Mouse (Mus musculus) midbrain, embryonic 15.5 days (tissue): ENCODE results near the gene Ndufs3. TPM values are rescaled to one million over a fixed set of nuclear protein-coding genes. Genes with fewer than 3 reads are reported as not detected.
"Not testable (repeated sequence)": the region's sequence is repeated elsewhere in the genome, so short reads cannot be mapped to it uniquely, and the experiment has no call there.

Experiments
- ATAC-seq: fragments of 200-750 bp; cut with Nextera tagmentation; replicated peaks from 2 replicates; pipeline ENCODE4 v1.8.0; 2017; ENCODE audit warnings: moderate TSS enrichment
- H3K27ac ChIP-seq: fragments of 300-500 bp; sonication (generic); 2 replicates; pipeline ENCODE4 v1.5.1; 2015; ENCODE audit warnings: mild to moderate bottlenecking, inconsistent platforms
- H3K27me3 ChIP-seq: fragments of 300-500 bp; sonication (generic); replicated peaks from 2 replicates; pipeline ENCODE4 v1.6.1; 2015; ENCODE audit warnings: inconsistent platforms
- H3K36me3 ChIP-seq: fragments of 300-500 bp; sonication (generic); replicated peaks from 2 replicates; pipeline ENCODE4 v1.6.1; 2015; ENCODE audit warnings: inconsistent platforms
- H3K4me1 ChIP-seq: fragments of 300-500 bp; sonication (generic); 2 replicates; pipeline ENCODE4 v1.6.1; 2015; ENCODE audit warnings: inconsistent platforms
- H3K4me2 ChIP-seq: fragments of 300-500 bp; sonication (generic); 2 replicates; pipeline ENCODE4 v1.6.1; 2015; ENCODE audit warnings: inconsistent platforms, mild to moderate bottlenecking, moderate library complexity
- H3K4me3 ChIP-seq: fragments of 300-500 bp; sonication (generic); 2 replicates; pipeline ENCODE4 v1.5.1; 2015; ENCODE audit warnings: mild to moderate bottlenecking, inconsistent platforms
- H3K9ac ChIP-seq: fragments of 300-500 bp; sonication (generic); 2 replicates; pipeline ENCODE4 v1.6.1; 2015; ENCODE audit warnings: mild to moderate bottlenecking, inconsistent platforms
- H3K9me3 ChIP-seq: fragments of 300-500 bp; sonication (generic); 2 replicates; pipeline ENCODE4 v1.6.1; 2016; ENCODE audit warnings: inconsistent platforms
- WGBS: fragments of 180-500 bp; shearing (Covaris S2); methylation state at CpG from one replicate; pipeline ENCODE4 v1.1.7; 2015; ENCODE audit warnings: mixed read lengths; 5-methylcytosine and 5-hydroxymethylcytosine counted together
- polyA plus RNA-seq: library from polyadenylated mRNA; unstranded; fragments of >200 nt; fragmentation: Nextera tagmentation; extraction: Ambion mirVana; gene quantifications from 2 replicates; pipeline ENCODE4 v1.2.1, GENCODE M21; 2015

Ndufs3 gene
- polyA plus RNA-seq, 1 experiment from 2014 or later, result 202 TPM

GRCm38 (mm10) chr2:90921178-90921577 is 16.6 kb upstream of the Ndufs3 start:
- Histone ChIP-seq H3K36me3 (no peaks in the 10 kb centered on the region), H3K27ac (no peak overlapping the region), H3K9ac (no peak overlapping the region), H3K4me1 (peaks cover 14% of the 10 kb centered on the region), H3K9me3 (no peaks in the 10 kb centered on the region), H3K27me3 (no peaks in the 10 kb centered on the region), H3K4me3 (no peak overlapping the region), H3K4me2 (no peak overlapping the region)
- WGBS, result 95% methylated on average over 1 of the region's 1 CpGs
- no peak for ATAC-seq

- peak overlapping the region; percentile 95 for H3K9ac ChIP-seq
- peak overlapping the region; percentile 92 for H3K27ac ChIP-seq
- no peaks in the 10 kb centered on the region for H3K27me3 ChIP-seq
- H3K9me3 ChIP-seq, result no peaks in the 10 kb centered on the region
- H3K4me1 ChIP-seq, result peaks cover 27% of the 10 kb centered on the region
- peak overlapping the region; percentile 60 for H3K4me3 ChIP-seq
- no peak; the same call in 1 of the 2 replicates for ATAC-seq
- no peaks in the 10 kb centered on the region for H3K36me3 ChIP-seq
- WGBS, result 8% methylated on average over 16 of the region's 16 CpGs
- H3K4me2 ChIP-seq, result peak overlapping the region; percentile 76
Observed at GRCm38 (mm10) chr2:90917999-90918698, 13.5 kb upstream of the Ndufs3 start.

- Histone ChIP-seq H3K4me2 (peak overlapping the region; percentile 76), H3K4me1 (peaks cover 27% of the 10 kb centered on the region), H3K27me3 (no peaks in the 10 kb centered on the region), H3K27ac (peak overlapping the region; percentile 92), H3K36me3 (peaks cover 4% of the 10 kb centered on the region; the same call in 1 of the 2 replicates), H3K9me3 (no peaks in the 10 kb centered on the region), H3K9ac (peak overlapping the region; percentile 95), H3K4me3 (peak overlapping the region; percentile 60)
- ATAC-seq, result peak; percentile 92
- whole genome bisulfite sequencing, result under 1% methylated on average over 67 of the region's 73 CpGs
Observed at GRCm38 (mm10) chr2:90917233-90917998, 12.8 kb upstream of the Ndufs3 start.

- Histone ChIP-seq H3K4me3 (peak overlapping the region; percentile 60), H3K27ac (peak overlapping the region; percentile 92), H3K9me3 (no peaks in the 10 kb centered on the region), H3K36me3 (peaks cover 8% of the 10 kb centered on the region; the same call in 1 of the 2 replicates), H3K4me2 (peak overlapping the region; percentile 76), H3K4me1 (peaks cover 27% of the 10 kb centered on the region), H3K9ac (peak overlapping the region; percentile 95), H3K27me3 (no peaks in the 10 kb centered on the region)
- 27% methylated on average over 7 of the region's 7 CpGs for WGBS
- 0 out of 2 replicates have a peak, but pooled peaks have one; percentile 13 for ATAC-seq
Observed at GRCm38 (mm10) chr2:90916560-90917232, 12.1 kb upstream of the Ndufs3 start.

GRCm38 (mm10) chr2:90915516-90915915 is 10.9 kb upstream of the Ndufs3 start:
- H3K4me1 ChIP-seq, result peaks cover 27% of the 10 kb centered on the region
- H3K9me3 ChIP-seq, result no peaks in the 10 kb centered on the region
- no peak overlapping the region for H3K27ac ChIP-seq
- no peaks in the 10 kb centered on the region for H3K27me3 ChIP-seq
- 71% methylated on average over 1 of the region's 1 CpGs for WGBS
- H3K9ac ChIP-seq, result no peak overlapping the region
- peaks cover 15% of the 10 kb centered on the region; the same call in 1 of the 2 replicates for H3K36me3 ChIP-seq
- H3K4me3 ChIP-seq, result no peak overlapping the region
- H3K4me2 ChIP-seq, result peak overlapping the region; percentile 76
- no peak for ATAC-seq

- Histone ChIP-seq H3K27ac (no peak overlapping the region), H3K4me3 (no peak overlapping the region), H3K27me3 (no peaks in the 10 kb centered on the region), H3K9ac (no peak overlapping the region), H3K36me3 (peaks cover 28% of the 10 kb centered on the region; the same call in 1 of the 2 replicates), H3K4me1 (peaks cover 27% of the 10 kb centered on the region), H3K4me2 (no peak overlapping the region), H3K9me3 (no peaks in the 10 kb centered on the region)
- WGBS, result 78% methylated on average over 2 of the region's 2 CpGs
- no peak for ATAC-seq
Observed at GRCm38 (mm10) chr2:90913671-90914070, 9.0 kb upstream of the Ndufs3 start.

GRCm38 (mm10) chr2:90911668-90912067 is 7.0 kb upstream of the Ndufs3 start:
- H3K9me3 ChIP-seq, result no peaks in the 10 kb centered on the region
- H3K36me3 ChIP-seq, result peaks cover 32% of the 10 kb centered on the region; the same call in 1 of the 2 replicates
- H3K4me3 ChIP-seq, result no peak overlapping the region
- no peak overlapping the region for H3K4me2 ChIP-seq
- H3K27ac ChIP-seq, result no peak overlapping the region
- no peaks in the 10 kb centered on the region for H3K27me3 ChIP-seq
- 82% methylated on average over 1 of the region's 1 CpGs for WGBS
- ATAC-seq, result no peak
- H3K9ac ChIP-seq, result no peak overlapping the region
- H3K4me1 ChIP-seq, result peaks cover 27% of the 10 kb centered on the region

GRCm38 (mm10) chr2:90910861-90911260 is 6.2 kb upstream of the Ndufs3 start:
- no peak for ATAC-seq
- no peak overlapping the region for H3K4me3 ChIP-seq
- H3K27ac ChIP-seq, result no peak overlapping the region
- peaks cover 25% of the 10 kb centered on the region for H3K4me1 ChIP-seq
- H3K9ac ChIP-seq, result no peak overlapping the region
- no peak overlapping the region for H3K4me2 ChIP-seq
- H3K27me3 ChIP-seq, result no peaks in the 10 kb centered on the region
- H3K36me3 ChIP-seq, result peaks cover 32% of the 10 kb centered on the region; the same call in 1 of the 2 replicates
- WGBS, result 95% methylated on average over 1 of the region's 1 CpGs
- no peaks in the 10 kb centered on the region for H3K9me3 ChIP-seq

GRCm38 (mm10) chr2:90906721-90907120 is 2.1 kb upstream of the Ndufs3 start:
- no peak overlapping the region for H3K9ac ChIP-seq
- H3K4me3 ChIP-seq, result no peak overlapping the region
- WGBS, result 96% methylated on average over 2 of the region's 2 CpGs
- H3K36me3 ChIP-seq, result peaks cover 33% of the 10 kb centered on the region; the same call in 1 of the 2 replicates
- no peak for ATAC-seq
- H3K27me3 ChIP-seq, result no peaks in the 10 kb centered on the region
- no peak overlapping the region for H3K4me2 ChIP-seq
- no peaks in the 10 kb centered on the region for H3K9me3 ChIP-seq
- no peak overlapping the region for H3K27ac ChIP-seq
- H3K4me1 ChIP-seq, result peaks cover 34% of the 10 kb centered on the region

- 2% methylated on average over 21 of the region's 21 CpGs for WGBS
- peak overlapping the region; percentile 93 for H3K4me3 ChIP-seq
- H3K36me3 ChIP-seq, result peaks cover 26% of the 10 kb centered on the region; the same call in 1 of the 2 replicates
- peaks cover 34% of the 10 kb centered on the region for H3K4me1 ChIP-seq
- peak overlapping the region; percentile 67 for H3K4me2 ChIP-seq
- no peaks in the 10 kb centered on the region for H3K9me3 ChIP-seq
- peak; percentile 60; the same call in 1 of the 2 replicates for ATAC-seq
- no peaks in the 10 kb centered on the region for H3K27me3 ChIP-seq
- H3K27ac ChIP-seq, result peak overlapping the region; percentile 94
- peak overlapping the region; percentile 98 for H3K9ac ChIP-seq
Observed at GRCm38 (mm10) chr2:90904856-90905224, 213 bp upstream of the Ndufs3 start.

- Histone ChIP-seq H3K9me3 (no peaks in the 10 kb centered on the region), H3K27ac (0 out of 2 replicates have a peak overlapping the region, but pooled peaks have one; percentile 94), H3K4me2 (peak overlapping the region; percentile 67), H3K27me3 (no peaks in the 10 kb centered on the region), H3K9ac (peak overlapping the region; percentile 98), H3K4me3 (peak overlapping the region; percentile 93), H3K36me3 (peaks cover 22% of the 10 kb centered on the region; the same call in 1 of the 2 replicates), H3K4me1 (peaks cover 34% of the 10 kb centered on the region)
- ATAC-seq, result no peak
- WGBS, result 80% methylated on average over 2 of the region's 2 CpGs
Observed at GRCm38 (mm10) chr2:90903398-90903797, 1.2 kb downstream of the Ndufs3 start.

GRCm38 (mm10) chr2:90894299-90894677 is 10.3 kb downstream of the Ndufs3 start:
- not testable (repeated sequence) for H3K9me3 ChIP-seq, H3K27me3 ChIP-seq, ATAC-seq, H3K4me3 ChIP-seq, H3K9ac ChIP-seq, H3K4me2 ChIP-seq, H3K27ac ChIP-seq
- WGBS, result 97% methylated on average over 3 of the region's 3 CpGs
- Histone ChIP-seq H3K36me3 (peaks cover 22% of the 10 kb centered on the region; the same call in 1 of the 2 replicates), H3K4me1 (peaks cover 23% of the 10 kb centered on the region)
